Comparison of ENCODE assay signal across 8 mouse cellular contexts in genomic region chr11:62604886-62605618, GRCm38 (mm10). TPM values are rescaled to one million over a fixed set of nuclear protein-coding genes. Genes with fewer than 3 reads are reported as not detected.
DNase-seq lines count a peak whose midpoint lies in the region; ATAC-seq and TF ChIP-seq lines count a peak whose summit lies in the region.

No protein-coding gene starts in this region.

- H3K79me3 ChIP-seq in C2C12 (ENCODE audit: low read depth), result peaks cover 25% of the 10 kb centered on the region

- WGBS in forebrain, embryonic 15.5 days, result 28% methylated on average over 3 of the region's 3 CpGs
- 26% methylated on average over 3 of the region's 3 CpGs for WGBS in liver, embryonic 16.5 days (ENCODE audit: insufficient replicate concordance)

- peak overlapping the region; percentile 77 for H3ac ChIP-seq in C2C12 (ENCODE audit: control insufficient read depth, insufficient read length, low read depth)

- peak overlapping the region; percentile 91 for H3K9ac ChIP-seq in forebrain, embryonic 15.5 days (replicated peaks)
- peak overlapping the region; percentile 21 for H3K9ac ChIP-seq in liver, embryonic 16.5 days (ENCODE audit: low read depth, low read length)

- H3K36me3 ChIP-seq in C2C12 (ENCODE audit: control insufficient read depth, insufficient read depth), result peaks cover 62% of the 10 kb centered on the region
- peaks cover 48% of the 10 kb centered on the region for H3K36me3 ChIP-seq in forebrain, embryonic 15.5 days
- H3K36me3 ChIP-seq in liver, embryonic 16.5 days (ENCODE audit: control insufficient read depth, insufficient read depth), result peaks cover 37% of the 10 kb centered on the region

- H3K27me3 ChIP-seq in C2C12 (ENCODE audit: control insufficient read depth, insufficient read depth, insufficient read length), result no peaks in the 10 kb centered on the region
- H3K27me3 ChIP-seq in forebrain, embryonic 15.5 days, result no peaks in the 10 kb centered on the region
- no peaks in the 10 kb centered on the region for H3K27me3 ChIP-seq in liver, embryonic 16.5 days (ENCODE audit: control insufficient read depth, insufficient read depth, low read depth, low read length)

- no peak overlapping the region; the same call in 1 of the 2 replicates for H3K27ac ChIP-seq in gastrocnemius, adult 2 months
- peak overlapping the region; percentile 41; the same call in 1 of the 2 replicates for H3K27ac ChIP-seq in forebrain, embryonic 15.5 days (replicated peaks)
- H3K27ac ChIP-seq in liver, embryonic 16.5 days (ENCODE audit: low read length), result peak overlapping the region; percentile 45

- H3K4me1 ChIP-seq in forebrain, embryonic 15.5 days, result peaks cover 43% of the 10 kb centered on the region
- H3K4me1 ChIP-seq in liver, embryonic 16.5 days (ENCODE audit: control insufficient read depth, low read depth, low read length), result peaks cover 27% of the 10 kb centered on the region

- ATAC-seq in forebrain, embryonic 15.5 days (replicated peaks), result no peak
- ATAC-seq in liver, embryonic 16.5 days (ENCODE audit: low read depth), result no peak

- no peaks in the 10 kb centered on the region for H3K9me3 ChIP-seq in forebrain, embryonic 15.5 days
- H3K9me3 ChIP-seq in liver, embryonic 16.5 days (replicated peaks; ENCODE audit: control insufficient read depth, low read length), result no peaks in the 10 kb centered on the region

- peak overlapping the region; percentile 59 for H3K4me2 ChIP-seq in forebrain, embryonic 15.5 days (replicated peaks)
- peak overlapping the region; percentile 80 for H3K4me2 ChIP-seq in liver, embryonic 16.5 days (ENCODE audit: low read depth, low read length)

- peaks cover 36% of the 10 kb centered on the region for H3K79me2 ChIP-seq in C2C12 (ENCODE audit: control insufficient read depth, insufficient read depth)

- intact Hi-C loops in gastrocnemius, adult 2 months (cut with DNase I), result no loop called here

- peak overlapping the region; percentile 80; the same call in 1 of the 2 replicates for H3K4me3 ChIP-seq in gastrocnemius, adult 2 months
- peak overlapping the region; percentile 100 for H3K4me3 ChIP-seq in C2C12 (ENCODE audit: insufficient read depth, poor library complexity, severe bottlenecking)
- H3K4me3 ChIP-seq in forebrain, embryonic 15.5 days, result peak overlapping the region; percentile 72
- H3K4me3 ChIP-seq in liver, embryonic 16.5 days (ENCODE audit: low read depth, low read length), result peak overlapping the region; percentile 88

- no peak for DNase-seq in gastrocnemius, adult 2 months
- no peak for DNase-seq in gastrocnemius, adult 8-10 months (ENCODE audit: low spot score in 2 of 2)
- no peak for DNase-seq in thymus, adult 18-20 months
- DNase-seq in thymus, postnatal 10 days (ENCODE audit: low spot score in 2 of 2), result no peak
- no peak for DNase-seq in frontal cortex, adult 2 months (ENCODE audit: extremely low spot score in 1 of 2, low spot score in 1 of 2)

- TF ChIP-seq CTCF in gastrocnemius, adult 2 months (IDR thresholded peaks at IDR 0.05), result no peak
- no peak for TF ChIP-seq CTCF in C2C12 (IDR thresholded peaks at IDR 0.05; ENCODE audit: control insufficient read depth, insufficient read depth, insufficient read length)

TF ChIP-seq in C2C12, 6 proteins besides CTCF, POLR2A, EP300 and RAD21:
- TF ChIP-seq MAX (IDR thresholded peaks at IDR 0.05) (no peak), MYOD1 (IDR thresholded peaks at IDR 0.05; ENCODE audit: control insufficient read depth, insufficient read length, low read depth) (no peak), MYOG (IDR thresholded peaks at IDR 0.05; ENCODE audit: control insufficient read depth, extremely low read depth, insufficient read length) (no peak), FOSL1 (IDR thresholded peaks at IDR 0.05; ENCODE audit: insufficient read depth, low read length, poor library complexity, severe bottlenecking) (no peak), USF1 (IDR thresholded peaks at IDR 0.05; ENCODE audit: low read depth) (no peak), CEBPB (IDR thresholded peaks at IDR 0.05; ENCODE audit: low read depth) (no peak)

RNA-seq across cellular contexts. Expression of gene Trpv2, which starts 30.8 kb away (rescaled TPM):
- total RNA-seq in gastrocnemius, adult 2 months (2021), result 1 to 10 TPM in 1 of 2 experiments, under 1 TPM in 1; 0.89 to 1.1 TPM
- 1 to 10 TPM in 2 of 4 experiments, under 1 TPM in 2; 0.46 to 1.3 (median 0.95) TPM for total RNA-seq in gastrocnemius, adult 8-10 months (2022)
- polyA plus RNA-seq in C2C12 (2012; fragmentation: generic; extraction: Trizol), result 12.8 TPM
- 17.1 and 19.8 TPM in 2 replicates for polyA plus RNA-seq in forebrain, embryonic 15.5 days (2015; fragmentation: Nextera tagmentation; extraction: Ambion mirVana)
- polyA plus RNA-seq in liver, embryonic 16.5 days (2015; fragmentation: Nextera tagmentation; extraction: Ambion mirVana), result 5.0 and 5.7 TPM in 2 replicates
- polyA plus RNA-seq in frontal cortex, adult 2 months (2012; rRNA removed), result 16.8 TPM in 2 replicates

RNA-seq across cellular contexts. Expression of gene Lrrc75a, which starts 43.3 kb away (rescaled TPM):
- total RNA-seq in gastrocnemius, adult 2 months (2021), result 1 to 10 TPM; 3.2 to 5.6 TPM
- 1 to 10 TPM; 2.7 to 4.6 (median 3.0) TPM for total RNA-seq in gastrocnemius, adult 8-10 months (2022)
- 12.5 TPM for polyA plus RNA-seq in C2C12 (2012; fragmentation: generic; extraction: Trizol)
- polyA plus RNA-seq in forebrain, embryonic 15.5 days (2015; fragmentation: Nextera tagmentation; extraction: Ambion mirVana), result 11.1 and 11.3 TPM in 2 replicates
- 0.72 and 1.0 TPM in 2 replicates for polyA plus RNA-seq in liver, embryonic 16.5 days (2015; fragmentation: Nextera tagmentation; extraction: Ambion mirVana)
- 19.9 and 23.7 TPM in 2 replicates for polyA plus RNA-seq in frontal cortex, adult 2 months (2012; rRNA removed)

RNA-seq across cellular contexts. Expression of gene Mmgt2, which starts 43.4 kb away (rescaled TPM):
- 1 to 10 TPM; 2.9 to 3.5 TPM for total RNA-seq in gastrocnemius, adult 2 months (2021)
- 1 to 10 TPM; 5.3 to 7.2 (median 6.5) TPM for total RNA-seq in gastrocnemius, adult 8-10 months (2022)
- polyA plus RNA-seq in C2C12 (2012; fragmentation: generic; extraction: Trizol), result 29.1 TPM
- polyA plus RNA-seq in forebrain, embryonic 15.5 days (2015; fragmentation: Nextera tagmentation; extraction: Ambion mirVana), result 26.2 and 30.7 TPM in 2 replicates
- 6.9 and 9.0 TPM in 2 replicates for polyA plus RNA-seq in liver, embryonic 16.5 days (2015; fragmentation: Nextera tagmentation; extraction: Ambion mirVana)
- polyA plus RNA-seq in frontal cortex, adult 2 months (2012; rRNA removed), result 44.4 TPM in 2 replicates

RNA-seq across cellular contexts. Expression of gene Ubb, which starts 54.1 kb away (rescaled TPM):
- total RNA-seq in gastrocnemius, adult 2 months (2021), result 100 to 1,000 TPM; 776 to 989 TPM
- total RNA-seq in gastrocnemius, adult 8-10 months (2022), result 100 to 1,000 TPM; 864 to 966 (median 933) TPM
- 1,633 TPM for polyA plus RNA-seq in C2C12 (2012; fragmentation: generic; extraction: Trizol)
- polyA plus RNA-seq in forebrain, embryonic 15.5 days (2015; fragmentation: Nextera tagmentation; extraction: Ambion mirVana), result 4,659 and 4,677 TPM in 2 replicates
- 1,628 and 1,645 TPM in 2 replicates for polyA plus RNA-seq in liver, embryonic 16.5 days (2015; fragmentation: Nextera tagmentation; extraction: Ambion mirVana)
- polyA plus RNA-seq in frontal cortex, adult 2 months (2012; rRNA removed), result 3,321 and 3,429 TPM in 2 replicates
